Mouse (Mus musculus): ENCODE results near the gene D930048N14Rik. TPM values are rescaled to one million over a fixed set of nuclear protein-coding genes. Genes with fewer than 3 reads are reported as not detected.
A peak's percentile ranks its signal among the peaks of the same experiment; 100 is the strongest.

The D930048N14Rik gene
- polyA plus RNA-seq, 1 experiment from 2014 or later, result 2.0 TPM

GRCm38 (mm10) chr11:51645293-51645692 is 5.5 kb upstream of the D930048N14Rik start:
- Histone ChIP-seq H3K27me3 (replicated peaks) (0 out of 2 replicates have a peak, but pooled peaks cover 7% of the 10 kb centered on the region), H3K9me3 (replicated peaks) (no peaks in the 10 kb centered on the region), H3K9ac (replicated peaks) (no peak overlapping the region), H3K27ac (replicated peaks) (no peak overlapping the region), H3K4me2 (no peak overlapping the region), H3K4me3 (replicated peaks) (no peak overlapping the region), H3K4me1 (peaks cover 48% of the 10 kb centered on the region), H3K36me3 (peaks cover 24% of the 10 kb centered on the region; the same call in 1 of the 2 replicates)
- ATAC-seq (ENCODE audit: low FRiP score), result no peak
- 76% methylated on average over 13 of the region's 13 CpGs for WGBS

- H3K27ac ChIP-seq (replicated peaks), result no peak overlapping the region
- no peak overlapping the region for H3K4me2 ChIP-seq
- 0 out of 2 replicates have a peak, but pooled peaks cover 7% of the 10 kb centered on the region for H3K27me3 ChIP-seq (replicated peaks)
- peaks cover 24% of the 10 kb centered on the region; the same call in 1 of the 2 replicates for H3K36me3 ChIP-seq
- ATAC-seq (ENCODE audit: low FRiP score), result no peak
- no peak overlapping the region for H3K9ac ChIP-seq (replicated peaks)
- H3K9me3 ChIP-seq (replicated peaks), result no peaks in the 10 kb centered on the region
- H3K4me1 ChIP-seq, result peaks cover 56% of the 10 kb centered on the region
- 83% methylated on average over 7 of the region's 7 CpGs for WGBS
- no peak overlapping the region for H3K4me3 ChIP-seq (replicated peaks)
Measured at GRCm38 (mm10) chr11:51646245-51646644, 4.5 kb upstream of the D930048N14Rik start.

- Histone ChIP-seq H3K27me3 (replicated peaks) (peaks cover 7% of the 10 kb centered on the region; the same call in 1 of the 2 replicates), H3K4me2 (peak overlapping the region; percentile 7; the same call in 1 of the 2 replicates), H3K27ac (replicated peaks) (0 out of 2 replicates have a peak overlapping the region, but pooled peaks have one; percentile 51), H3K36me3 (peaks cover 24% of the 10 kb centered on the region; the same call in 1 of the 2 replicates), H3K9ac (replicated peaks) (no peak overlapping the region), H3K4me3 (replicated peaks) (no peak overlapping the region), H3K9me3 (replicated peaks) (no peaks in the 10 kb centered on the region), H3K4me1 (peaks cover 56% of the 10 kb centered on the region)
- 56% methylated on average over 15 of the region's 15 CpGs for WGBS
- no peak for ATAC-seq (ENCODE audit: low FRiP score)
Measured at GRCm38 (mm10) chr11:51646751-51647667, 3.7 kb upstream of the D930048N14Rik start.

GRCm38 (mm10) chr11:51648566-51648965 is 2.2 kb upstream of the D930048N14Rik start:
- 16% methylated on average over 3 of the region's 3 CpGs for WGBS
- Histone ChIP-seq H3K4me1 (peaks cover 49% of the 10 kb centered on the region), H3K27ac (replicated peaks) (0 out of 2 replicates have a peak overlapping the region, but pooled peaks have one; percentile 11), H3K4me3 (replicated peaks) (peak overlapping the region; percentile 74; the same call in 1 of the 2 replicates), H3K4me2 (peak overlapping the region; percentile 92), H3K9ac (replicated peaks) (peak overlapping the region; percentile 77; the same call in 1 of the 2 replicates), H3K9me3 (replicated peaks) (no peaks in the 10 kb centered on the region), H3K36me3 (peaks cover 15% of the 10 kb centered on the region; the same call in 1 of the 2 replicates), H3K27me3 (replicated peaks) (peaks cover 7% of the 10 kb centered on the region; the same call in 1 of the 2 replicates)
- no peak for ATAC-seq (ENCODE audit: low FRiP score)

- H3K4me1 ChIP-seq, result peaks cover 49% of the 10 kb centered on the region
- H3K27ac ChIP-seq (replicated peaks), result peak overlapping the region; percentile 11; the same call in 1 of the 2 replicates
- H3K27me3 ChIP-seq (replicated peaks), result peaks cover 7% of the 10 kb centered on the region; the same call in 1 of the 2 replicates
- H3K9me3 ChIP-seq (replicated peaks), result no peaks in the 10 kb centered on the region
- 24% methylated on average over 11 of the region's 11 CpGs for WGBS
- 0 out of 2 replicates have a peak, but pooled peaks have one; percentile 12 for ATAC-seq (ENCODE audit: low FRiP score)
- H3K36me3 ChIP-seq, result peaks cover 7% of the 10 kb centered on the region; the same call in 1 of the 2 replicates
- peak overlapping the region; percentile 92 for H3K4me2 ChIP-seq
- peak overlapping the region; percentile 74 for H3K4me3 ChIP-seq (replicated peaks)
- H3K9ac ChIP-seq (replicated peaks), result peak overlapping the region; percentile 77
Measured at GRCm38 (mm10) chr11:51649111-51649888, 1.5 kb upstream of the D930048N14Rik start.

GRCm38 (mm10) chr11:51649889-51650199 is 910 bp upstream of the D930048N14Rik start:
- Histone ChIP-seq H3K4me2 (peak overlapping the region; percentile 92), H3K27me3 (replicated peaks) (peaks cover 7% of the 10 kb centered on the region; the same call in 1 of the 2 replicates), H3K4me1 (peaks cover 49% of the 10 kb centered on the region), H3K9me3 (replicated peaks) (no peaks in the 10 kb centered on the region), H3K9ac (replicated peaks) (peak overlapping the region; percentile 77), H3K27ac (replicated peaks) (no peak overlapping the region), H3K4me3 (replicated peaks) (peak overlapping the region; percentile 74), H3K36me3 (peaks cover 2% of the 10 kb centered on the region; the same call in 1 of the 2 replicates)
- no peak for ATAC-seq (ENCODE audit: low FRiP score)
- WGBS, result 9% methylated on average over 7 of the region's 7 CpGs

- Histone ChIP-seq H3K27ac (replicated peaks) (peak overlapping the region; percentile 70), H3K4me2 (peak overlapping the region; percentile 92)
Measured at GRCm38 (mm10) chr11:51650261-51650660, 493 bp upstream of the D930048N14Rik start.

GRCm38 (mm10) chr11:51652889-51653418 is 2.2 kb downstream of the D930048N14Rik start:
- Histone ChIP-seq H3K9ac (replicated peaks) (no peak overlapping the region), H3K27ac (replicated peaks) (no peak overlapping the region), H3K4me2 (no peak overlapping the region), H3K4me3 (replicated peaks) (no peak overlapping the region), H3K9me3 (replicated peaks) (no peaks in the 10 kb centered on the region), H3K36me3 (no peaks in the 10 kb centered on the region), H3K4me1 (peaks cover 30% of the 10 kb centered on the region), H3K27me3 (replicated peaks) (peaks cover 7% of the 10 kb centered on the region; the same call in 1 of the 2 replicates)
- WGBS, result 91% methylated on average over 4 of the region's 4 CpGs
- ATAC-seq (ENCODE audit: low FRiP score), result no peak

More at GRCm38 (mm10) chr11:51650261-51650660, 493 bp upstream of the D930048N14Rik start:
- Histone ChIP-seq H3K36me3 (peaks cover 2% of the 10 kb centered on the region; the same call in 1 of the 2 replicates), H3K9ac (replicated peaks) (peak overlapping the region; percentile 77), H3K4me3 (replicated peaks) (peak overlapping the region; percentile 74), H3K27me3 (replicated peaks) (peaks cover 7% of the 10 kb centered on the region; the same call in 1 of the 2 replicates), H3K9me3 (replicated peaks) (no peaks in the 10 kb centered on the region), H3K4me1 (peaks cover 47% of the 10 kb centered on the region)
- WGBS, result 1% methylated on average over 29 of the region's 30 CpGs
- peak; percentile 37 for ATAC-seq (ENCODE audit: low FRiP score)

GRCm38 (mm10) chr11:51653736-51654135 is 3.0 kb downstream of the D930048N14Rik start:
- Histone ChIP-seq H3K9me3 (replicated peaks) (no peaks in the 10 kb centered on the region), H3K4me2 (no peak overlapping the region), H3K4me3 (replicated peaks) (no peak overlapping the region), H3K4me1 (peaks cover 28% of the 10 kb centered on the region), H3K27ac (replicated peaks) (no peak overlapping the region), H3K27me3 (replicated peaks) (peaks cover 7% of the 10 kb centered on the region; the same call in 1 of the 2 replicates), H3K9ac (replicated peaks) (no peak overlapping the region), H3K36me3 (no peaks in the 10 kb centered on the region)
- ATAC-seq (ENCODE audit: low FRiP score), result no peak
- 82% methylated on average over 6 of the region's 6 CpGs for WGBS

GRCm38 (mm10) chr11:51654891-51655290 is 4.1 kb downstream of the D930048N14Rik start:
- Histone ChIP-seq H3K4me3 (replicated peaks) (no peak overlapping the region), H3K4me1 (peaks cover 17% of the 10 kb centered on the region), H3K9me3 (replicated peaks) (no peaks in the 10 kb centered on the region), H3K9ac (replicated peaks) (no peak overlapping the region), H3K4me2 (no peak overlapping the region), H3K27ac (replicated peaks) (no peak overlapping the region), H3K27me3 (replicated peaks) (no peaks in the 10 kb centered on the region; the same call in 1 of the 2 replicates), H3K36me3 (no peaks in the 10 kb centered on the region)
- ATAC-seq (ENCODE audit: low FRiP score), result no peak
- WGBS, result 91% methylated on average over 3 of the region's 3 CpGs
